Mouse (Mus musculus) CH12.LX (cell line): ENCODE results near the gene Exoc3l4.

Experiments
- CTCF ChIP-seq, 2 experiments: IDR thresholded peaks in 1 of 2; conservative IDR thresholded peaks in 1 of 2; 2 replicates each; pipeline ENCODE4 v1.5.1; 2011 to 2012; ENCODE audit warnings: low read depth in 2 of 2, low read length in 2 of 2, improper control_type of control experiment in 1 of 2, inconsistent platforms in 1 of 2, mild to moderate bottlenecking in 1 of 2, moderate library complexity in 1 of 2
- EP300 ChIP-seq: IDR thresholded peaks from 2 replicates; pipeline ENCODE4 v1.6.1; 2011; ENCODE audit warnings: low read length, improper control_type of control experiment
- NELFE ChIP-seq: IDR thresholded peaks from 2 replicates; pipeline ENCODE4 v1.6.1; 2011; ENCODE audit warnings: low read depth, low read length, improper control_type of control experiment
- POLR2A ChIP-seq: IDR thresholded peaks from 2 replicates; pipeline ENCODE4 v1.6.1; 2011; ENCODE audit warnings: low read depth, mild to moderate bottlenecking, improper control_type of control experiment, low read length
- TCF12 ChIP-seq: IDR thresholded peaks from 2 replicates; pipeline ENCODE4 v1.6.1; 2014; ENCODE audit warnings: low read depth, mild to moderate bottlenecking, inconsistent platforms, low read length, improper control_type of control experiment
- ZMIZ1 ChIP-seq: IDR thresholded peaks from 2 replicates; pipeline ENCODE4 v1.6.1; 2012; ENCODE audit warnings: low read depth, mild to moderate bottlenecking, inconsistent platforms, low read length, improper control_type of control experiment

GRCm38 (mm10) chr12:111441523-111441922 is 24.7 kb downstream of the Exoc3l4 start:
- TF ChIP-seq ZMIZ1 (no peak), NELFE (no peak), CTCF (conservative IDR thresholded peaks at IDR 0.05 in 1 of 2, IDR thresholded peaks at IDR 0.05 in 1 of 2; ENCODE audit: low read depth in 2 of 2, low read length in 2 of 2) (no peak), TCF12 (no peak), POLR2A (no peak), EP300 (no peak)
